Mouse (Mus musculus): Measurements from ENCODE around the gene Cd52. TPM values are rescaled to one million over a fixed set of nuclear protein-coding genes. Genes with fewer than 3 reads are reported as not detected.
A peak's percentile ranks its signal among the peaks of the same experiment; 100 is the strongest.

The Cd52 gene
- polyA plus RNA-seq, 1 experiment from 2014 or later = 2.1 TPM

GRCm38 (mm10) chr4:134100245-134100644 lies 5.4 kb upstream of the Cd52 start:
- no peaks in the 10 kb centered on the region for H3K27me3 ChIP-seq (replicated peaks)
- H3K4me1 ChIP-seq = peaks cover 8% of the 10 kb centered on the region
- no peaks in the 10 kb centered on the region for H3K9me3 ChIP-seq
- 89% methylated on average over 4 of the region's 4 CpGs for WGBS
- H3K4me2 ChIP-seq = no peak overlapping the region
- no peaks in the 10 kb centered on the region for H3K36me3 ChIP-seq (replicated peaks)
- no peak overlapping the region for H3K9ac ChIP-seq
- no peak overlapping the region for H3K4me3 ChIP-seq
- H3K27ac ChIP-seq = no peak overlapping the region
- ATAC-seq (replicated peaks) = no peak

- Histone ChIP-seq H3K27ac (no peak overlapping the region), H3K4me2 (no peak overlapping the region), H3K9me3 (no peaks in the 10 kb centered on the region), H3K36me3 (replicated peaks) (no peaks in the 10 kb centered on the region), H3K9ac (no peak overlapping the region), H3K4me3 (no peak overlapping the region), H3K27me3 (replicated peaks) (no peaks in the 10 kb centered on the region), H3K4me1 (peaks cover 8% of the 10 kb centered on the region)
- WGBS = 73% methylated on average over 8 of the region's 8 CpGs
- ATAC-seq (replicated peaks) = no peak
These were observed 3.7 kb upstream of the Cd52 start for GRCm38 (mm10) chr4:134098628-134099027.

- H3K9ac ChIP-seq = no peak overlapping the region
- no peaks in the 10 kb centered on the region for H3K4me1 ChIP-seq
- no peaks in the 10 kb centered on the region for H3K9me3 ChIP-seq
- H3K27me3 ChIP-seq (replicated peaks) = no peaks in the 10 kb centered on the region
- H3K4me3 ChIP-seq = no peak overlapping the region
- no peak for ATAC-seq (replicated peaks)
- H3K27ac ChIP-seq = no peak overlapping the region
- H3K4me2 ChIP-seq = no peak overlapping the region
- WGBS = 80% methylated on average over 5 of the region's 5 CpGs
- H3K36me3 ChIP-seq (replicated peaks) = no peaks in the 10 kb centered on the region
These were observed 2.2 kb upstream of the Cd52 start for GRCm38 (mm10) chr4:134097015-134097608.

GRCm38 (mm10) chr4:134096120-134096519 lies 1.2 kb upstream of the Cd52 start:
- no peak for ATAC-seq (replicated peaks)
- no peak overlapping the region for H3K4me2 ChIP-seq
- H3K4me3 ChIP-seq = no peak overlapping the region
- no peaks in the 10 kb centered on the region for H3K9me3 ChIP-seq
- no peaks in the 10 kb centered on the region for H3K27me3 ChIP-seq (replicated peaks)
- H3K4me1 ChIP-seq = no peaks in the 10 kb centered on the region
- no peak overlapping the region for H3K9ac ChIP-seq
- no peak overlapping the region for H3K27ac ChIP-seq
- WGBS = 81% methylated on average over 3 of the region's 3 CpGs
- H3K36me3 ChIP-seq (replicated peaks) = no peaks in the 10 kb centered on the region

GRCm38 (mm10) chr4:134094004-134094564 lies 798 bp downstream of the Cd52 start:
- no peak overlapping the region for H3K4me3 ChIP-seq
- H3K27me3 ChIP-seq (replicated peaks) = no peaks in the 10 kb centered on the region
- no peak overlapping the region for H3K27ac ChIP-seq
- no peak overlapping the region for H3K4me2 ChIP-seq
- whole genome bisulfite sequencing = 85% methylated on average over 7 of the region's 7 CpGs
- ATAC-seq (replicated peaks) = no peak
- no peaks in the 10 kb centered on the region for H3K36me3 ChIP-seq (replicated peaks)
- no peaks in the 10 kb centered on the region for H3K9me3 ChIP-seq
- H3K4me1 ChIP-seq = no peaks in the 10 kb centered on the region
- no peak overlapping the region for H3K9ac ChIP-seq

- H3K4me1 ChIP-seq = no peaks in the 10 kb centered on the region
- ATAC-seq (replicated peaks) = no peak
- H3K27me3 ChIP-seq (replicated peaks) = no peaks in the 10 kb centered on the region
- no peaks in the 10 kb centered on the region for H3K36me3 ChIP-seq (replicated peaks)
- H3K9ac ChIP-seq = no peak overlapping the region
- no peak overlapping the region for H3K4me3 ChIP-seq
- WGBS = 73% methylated on average over 6 of the region's 6 CpGs
- no peak overlapping the region for H3K4me2 ChIP-seq
- H3K9me3 ChIP-seq = no peaks in the 10 kb centered on the region
- no peak overlapping the region for H3K27ac ChIP-seq
These were observed 2.2 kb downstream of the Cd52 start for GRCm38 (mm10) chr4:134092382-134093288.

GRCm38 (mm10) chr4:134091225-134091529 lies 3.7 kb downstream of the Cd52 start:
- Histone ChIP-seq H3K9me3 (no peaks in the 10 kb centered on the region), H3K36me3 (replicated peaks) (no peaks in the 10 kb centered on the region), H3K4me3 (no peak overlapping the region), H3K4me2 (no peak overlapping the region), H3K27ac (no peak overlapping the region), H3K4me1 (no peaks in the 10 kb centered on the region), H3K9ac (no peak overlapping the region), H3K27me3 (replicated peaks) (no peaks in the 10 kb centered on the region)
- no peak for ATAC-seq (replicated peaks)
- 86% methylated on average over 6 of the region's 6 CpGs for WGBS

GRCm38 (mm10) chr4:134090521-134091224 lies 4.2 kb downstream of the Cd52 start:
- Histone ChIP-seq H3K4me2 (no peak overlapping the region), H3K27me3 (replicated peaks) (no peaks in the 10 kb centered on the region), H3K9me3 (no peaks in the 10 kb centered on the region), H3K9ac (no peak overlapping the region), H3K27ac (no peak overlapping the region), H3K36me3 (replicated peaks) (no peaks in the 10 kb centered on the region), H3K4me3 (no peak overlapping the region), H3K4me1 (no peaks in the 10 kb centered on the region)
- 86% methylated on average over 16 of the region's 16 CpGs for WGBS
- no peak for ATAC-seq (replicated peaks)

- Histone ChIP-seq H3K4me1 (no peaks in the 10 kb centered on the region), H3K27ac (no peak overlapping the region), H3K9ac (no peak overlapping the region), H3K36me3 (replicated peaks) (no peaks in the 10 kb centered on the region), H3K9me3 (no peaks in the 10 kb centered on the region), H3K4me2 (no peak overlapping the region), H3K27me3 (replicated peaks) (no peaks in the 10 kb centered on the region), H3K4me3 (no peak overlapping the region)
- WGBS = 84% methylated on average over 9 of the region's 9 CpGs
- ATAC-seq (replicated peaks) = no peak
These were observed 5.9 kb downstream of the Cd52 start for GRCm38 (mm10) chr4:134089029-134089428.

- Histone ChIP-seq H3K4me3 (no peak overlapping the region), H3K27me3 (replicated peaks) (peaks cover 5% of the 10 kb centered on the region), H3K9ac (no peak overlapping the region), H3K4me1 (peaks cover 2% of the 10 kb centered on the region; the same call in 1 of the 2 replicates), H3K4me2 (peak overlapping the region; percentile 28; the same call in 1 of the 2 replicates), H3K9me3 (no peaks in the 10 kb centered on the region), H3K36me3 (replicated peaks) (no peaks in the 10 kb centered on the region), H3K27ac (no peak overlapping the region)
- ATAC-seq (replicated peaks) = no peak
- WGBS = 40% methylated on average over 7 of the region's 7 CpGs
These were observed 7.5 kb downstream of the Cd52 start for GRCm38 (mm10) chr4:134087412-134087811.

GRCm38 (mm10) chr4:134084999-134085398 lies 9.9 kb downstream of the Cd52 start:
- ATAC-seq (replicated peaks) = no peak
- H3K27ac ChIP-seq = no peak overlapping the region
- no peaks in the 10 kb centered on the region for H3K9me3 ChIP-seq
- peaks cover 13% of the 10 kb centered on the region; the same call in 1 of the 2 replicates for H3K4me1 ChIP-seq
- peaks cover 25% of the 10 kb centered on the region for H3K27me3 ChIP-seq (replicated peaks)
- H3K4me2 ChIP-seq = no peak overlapping the region
- no peak overlapping the region for H3K9ac ChIP-seq
- H3K36me3 ChIP-seq (replicated peaks) = no peaks in the 10 kb centered on the region
- H3K4me3 ChIP-seq = no peak overlapping the region
- WGBS = 94% methylated on average over 4 of the region's 4 CpGs

GRCm38 (mm10) chr4:134082460-134082859 lies 12.4 kb downstream of the Cd52 start:
- Histone ChIP-seq H3K9ac (peak overlapping the region; percentile 47; the same call in 1 of the 2 replicates), H3K27me3 (replicated peaks) (peaks cover 25% of the 10 kb centered on the region), H3K4me1 (peaks cover 13% of the 10 kb centered on the region; the same call in 1 of the 2 replicates), H3K9me3 (no peaks in the 10 kb centered on the region), H3K36me3 (replicated peaks) (no peaks in the 10 kb centered on the region), H3K4me3 (peak overlapping the region; percentile 53), H3K27ac (no peak overlapping the region), H3K4me2 (peak overlapping the region; percentile 92)
- no peak for ATAC-seq (replicated peaks)
- WGBS = 9% methylated on average over 7 of the region's 7 CpGs

Data from midbrain, embryonic 15.5 days (tissue).